Mouse (Mus musculus) heart, embryonic 12.5 days (tissue): ENCODE results near the gene Mtmr12. TPM values are rescaled to one million over a fixed set of nuclear protein-coding genes. Genes with fewer than 3 reads are reported as not detected.

Experiments
- ATAC-seq: fragments of 200-750 bp; cut with Nextera tagmentation; 2 replicates; pipeline ENCODE4 v1.8.0; 2017; ENCODE audit warnings: moderate TSS enrichment, moderate library complexity; ENCODE audit not compliant: insufficient number of reproducible peaks, low FRiP score
- H3K27ac ChIP-seq: fragments of 300-500 bp; sonication (generic); 2 replicates; pipeline ENCODE4 v1.5.1; 2016; ENCODE audit warnings: mild to moderate bottlenecking, moderate library complexity; ENCODE audit not compliant: poor library complexity, severe bottlenecking
- H3K27me3 ChIP-seq: fragments of 300-500 bp; sonication (generic); replicated peaks from 2 replicates; pipeline ENCODE4 v1.6.1; 2016; ENCODE audit warnings: mild to moderate bottlenecking, moderate library complexity
- H3K36me3 ChIP-seq: fragments of 300-500 bp; sonication (generic); 2 replicates; pipeline ENCODE4 v1.6.1; 2016; ENCODE audit warnings: mild to moderate bottlenecking, moderate library complexity
- H3K4me1 ChIP-seq: fragments of 300-500 bp; sonication (generic); replicated peaks from 2 replicates; pipeline ENCODE4 v1.6.1; 2016; ENCODE audit warnings: mild to moderate bottlenecking
- H3K4me2 ChIP-seq: fragments of 300-500 bp; sonication (generic); 2 replicates; pipeline ENCODE4 v1.6.1; 2016; ENCODE audit warnings: mild to moderate bottlenecking, moderate library complexity
- H3K4me3 ChIP-seq: fragments of 300-500 bp; sonication (generic); 2 replicates; pipeline ENCODE4 v1.5.1; 2016; ENCODE audit warnings: mild to moderate bottlenecking
- H3K9ac ChIP-seq: fragments of 300-500 bp; sonication (generic); 2 replicates; pipeline ENCODE4 v1.6.1; 2016; ENCODE audit warnings: mild to moderate bottlenecking, moderate library complexity
- H3K9me3 ChIP-seq: fragments of 300-500 bp; sonication (generic); replicated peaks from 2 replicates; pipeline ENCODE4 v1.6.1; 2016; ENCODE audit warnings: mild to moderate bottlenecking, moderate library complexity
- WGBS: fragments of 180-500 bp; shearing (Covaris S2); methylation state at CpG from one replicate; pipeline ENCODE4 v1.1.7; 2016; 5-methylcytosine and 5-hydroxymethylcytosine counted together
- polyA plus RNA-seq: library from polyadenylated mRNA; unstranded; fragments of >200 nt; fragmentation: Nextera tagmentation; extraction: Ambion mirVana; gene quantifications from 2 replicates; pipeline ENCODE4 v1.2.1, GENCODE M21; 2016

Gene Mtmr12
- polyA plus RNA-seq, 1 experiment from 2014 or later, result 16.5 TPM

DNA sequence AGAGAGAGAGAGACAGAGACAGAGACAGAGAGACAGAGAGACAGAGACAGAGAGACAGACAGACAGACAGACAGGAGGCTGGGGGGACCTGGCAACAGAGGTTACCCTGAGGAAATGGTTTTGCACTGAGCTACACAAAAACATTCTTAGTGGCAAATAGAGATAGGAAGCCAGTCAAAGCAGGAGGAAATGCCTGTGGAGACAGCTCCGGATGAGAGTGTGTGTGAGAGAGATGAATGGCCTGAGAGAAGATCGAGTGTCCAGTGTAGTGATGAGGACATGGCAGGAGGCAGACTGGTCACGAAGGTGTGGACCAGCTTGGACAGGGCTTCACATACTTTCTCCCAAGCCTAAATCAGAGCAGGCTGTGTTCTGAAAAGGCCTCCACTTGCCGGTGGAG is 20.2 kb downstream of the Mtmr12 start:
- no peaks in the 10 kb centered on the region for H3K36me3 ChIP-seq

DNA sequence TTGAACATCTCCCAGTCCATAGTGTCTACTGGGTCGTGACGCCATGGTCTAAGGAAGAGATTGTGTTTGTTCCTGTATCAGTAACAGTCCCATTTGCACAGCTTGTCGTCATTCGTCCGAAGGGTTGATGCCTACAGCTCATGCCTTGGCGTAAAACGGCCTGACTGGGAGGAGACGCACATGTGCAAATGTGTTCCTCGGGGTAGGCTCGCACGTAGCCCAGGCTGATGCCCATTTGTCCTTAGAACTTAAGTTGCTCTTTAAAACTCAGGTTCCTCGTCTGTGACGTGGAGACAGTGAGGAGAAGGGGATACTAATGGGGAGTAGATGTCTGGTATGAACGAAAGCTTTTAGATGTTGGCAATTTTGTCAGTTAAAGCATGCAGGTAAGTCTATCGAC is 22.1 kb downstream of the Mtmr12 start:
- H3K9ac ChIP-seq, result no peak overlapping the region
- no peaks in the 10 kb centered on the region for H3K9me3 ChIP-seq
- H3K4me1 ChIP-seq, result peaks cover 74% of the 10 kb centered on the region
- 89% methylated on average over 15 of the region's 15 CpGs for WGBS
- no peak overlapping the region for H3K4me3 ChIP-seq
- no peak for ATAC-seq
- H3K27me3 ChIP-seq, result no peaks in the 10 kb centered on the region
- no peak overlapping the region for H3K27ac ChIP-seq
- no peaks in the 10 kb centered on the region for H3K36me3 ChIP-seq
- no peak overlapping the region for H3K4me2 ChIP-seq

More for the DNA sequence above, 20.2 kb downstream of the Mtmr12 start:
- no peak overlapping the region for H3K9ac ChIP-seq
- H3K27me3 ChIP-seq, result no peaks in the 10 kb centered on the region
- WGBS, result 46% methylated on average over 4 of the region's 4 CpGs
- no peak overlapping the region for H3K4me3 ChIP-seq
- peaks cover 75% of the 10 kb centered on the region for H3K4me1 ChIP-seq
- H3K9me3 ChIP-seq, result no peaks in the 10 kb centered on the region
- ATAC-seq, result peak; percentile 27; the same call in 1 of the 2 replicates
- no peak overlapping the region for H3K4me2 ChIP-seq
- 0 out of 2 replicates have a peak overlapping the region, but pooled peaks have one; percentile 33 for H3K27ac ChIP-seq

DNA sequence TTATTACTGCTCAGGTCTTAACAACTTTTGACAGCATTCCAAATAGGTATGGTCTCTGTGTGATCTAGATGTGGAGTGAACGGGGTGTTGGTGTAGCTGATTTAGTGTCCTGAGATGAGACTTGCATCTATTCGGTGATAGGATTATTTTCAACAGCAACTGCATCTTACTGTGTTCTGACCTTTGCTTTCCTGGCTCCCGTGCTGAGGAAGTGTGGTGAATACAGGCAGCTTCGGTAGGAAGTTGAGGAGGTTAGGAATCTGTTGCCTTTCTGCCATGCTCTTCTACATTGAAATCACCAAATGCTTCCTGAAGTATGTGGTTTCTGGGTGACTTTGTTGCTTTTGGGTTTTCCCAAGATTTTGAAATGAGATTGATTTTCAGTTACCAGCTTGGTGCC is 22.5 kb downstream of the Mtmr12 start:
- H3K4me1 ChIP-seq, result peaks cover 74% of the 10 kb centered on the region
- H3K9me3 ChIP-seq, result no peaks in the 10 kb centered on the region
- ATAC-seq, result no peak
- WGBS, result 62% methylated on average over 4 of the region's 4 CpGs
- H3K9ac ChIP-seq, result no peak overlapping the region
- no peaks in the 10 kb centered on the region for H3K27me3 ChIP-seq
- H3K4me2 ChIP-seq, result no peak overlapping the region
- H3K4me3 ChIP-seq, result no peak overlapping the region
- peaks cover 3% of the 10 kb centered on the region for H3K36me3 ChIP-seq
- H3K27ac ChIP-seq, result peak overlapping the region; percentile 57; the same call in 1 of the 2 replicates

DNA sequence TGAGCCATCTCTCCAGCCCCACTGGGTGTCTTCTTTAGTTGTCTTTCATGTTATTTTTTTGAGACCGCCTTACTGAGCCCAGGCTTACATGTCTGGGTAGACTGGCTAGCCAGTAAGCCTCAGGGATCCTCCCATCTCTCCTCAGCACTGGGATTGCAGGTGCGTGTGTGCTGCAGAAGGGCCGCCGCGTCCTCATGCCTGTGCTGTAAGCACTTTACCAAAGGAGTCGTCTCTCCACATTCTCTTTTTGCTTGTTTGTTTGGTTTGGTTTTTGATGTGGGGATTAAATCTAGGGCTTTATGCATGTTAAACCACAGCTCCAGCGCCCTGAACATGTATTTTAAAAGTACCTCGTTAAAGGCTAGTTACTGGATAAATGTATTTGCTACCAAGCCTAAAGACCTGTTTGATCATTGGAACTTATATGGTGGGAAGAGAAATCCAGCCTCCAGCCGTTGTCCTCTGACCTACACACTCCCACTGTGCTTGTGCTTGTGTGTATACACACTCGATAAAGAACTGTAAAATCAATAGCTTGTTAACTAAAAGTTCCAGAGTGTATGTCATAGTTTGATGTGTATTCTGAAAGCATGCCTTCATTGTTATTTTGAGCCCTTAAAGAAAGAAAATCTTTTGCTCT is 24.9 kb downstream of the Mtmr12 start:
- Histone ChIP-seq H3K4me2 (no peak overlapping the region), H3K27me3 (no peaks in the 10 kb centered on the region), H3K4me3 (no peak overlapping the region), H3K27ac (peak overlapping the region; percentile 76), H3K9ac (no peak overlapping the region), H3K36me3 (peaks cover 25% of the 10 kb centered on the region), H3K4me1 (peaks cover 68% of the 10 kb centered on the region), H3K9me3 (no peaks in the 10 kb centered on the region)
- ATAC-seq, result no peak
- WGBS, result 75% methylated on average over 10 of the region's 10 CpGs

DNA sequence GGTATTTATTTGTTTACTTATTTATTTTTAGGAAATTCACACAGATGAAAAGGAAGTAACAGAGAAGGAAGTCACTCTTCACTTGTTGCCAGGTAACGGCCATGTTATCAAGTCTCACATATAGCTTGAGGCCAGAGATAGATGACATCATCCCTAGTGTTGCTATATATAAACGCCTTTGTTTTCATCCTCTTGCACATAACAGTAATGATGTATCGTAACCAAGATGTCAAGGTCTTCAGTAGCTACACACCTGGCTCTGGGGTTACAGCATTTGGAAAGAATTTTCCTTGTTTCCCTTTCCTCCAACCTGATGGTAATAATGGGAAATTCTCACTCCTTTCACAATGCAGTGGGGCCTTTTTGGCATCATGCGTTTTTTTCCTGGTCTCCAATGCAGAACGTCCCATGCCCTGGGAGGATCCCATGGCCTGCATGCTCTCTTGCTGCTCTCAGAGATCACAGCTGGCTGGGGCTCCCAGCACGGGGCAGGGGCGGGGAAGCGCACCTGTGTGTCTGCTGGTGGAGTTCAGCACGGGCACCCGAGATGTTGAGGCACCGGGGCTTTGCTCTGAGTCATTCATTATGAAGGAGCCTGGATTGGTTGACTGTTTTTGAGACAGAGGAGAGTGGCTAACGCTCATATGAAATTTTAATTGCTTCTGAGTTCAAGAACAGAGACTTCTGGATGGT is 25.6 kb downstream of the Mtmr12 start:
- WGBS, result 44% methylated on average over 12 of the region's 12 CpGs
- Histone ChIP-seq H3K9me3 (no peaks in the 10 kb centered on the region), H3K36me3 (peaks cover 28% of the 10 kb centered on the region), H3K27me3 (no peaks in the 10 kb centered on the region), H3K27ac (peak overlapping the region; percentile 76), H3K4me1 (peaks cover 62% of the 10 kb centered on the region), H3K9ac (no peak overlapping the region), H3K4me2 (no peak overlapping the region), H3K4me3 (no peak overlapping the region)
- peak; percentile 67; the same call in 1 of the 2 replicates for ATAC-seq

DNA sequence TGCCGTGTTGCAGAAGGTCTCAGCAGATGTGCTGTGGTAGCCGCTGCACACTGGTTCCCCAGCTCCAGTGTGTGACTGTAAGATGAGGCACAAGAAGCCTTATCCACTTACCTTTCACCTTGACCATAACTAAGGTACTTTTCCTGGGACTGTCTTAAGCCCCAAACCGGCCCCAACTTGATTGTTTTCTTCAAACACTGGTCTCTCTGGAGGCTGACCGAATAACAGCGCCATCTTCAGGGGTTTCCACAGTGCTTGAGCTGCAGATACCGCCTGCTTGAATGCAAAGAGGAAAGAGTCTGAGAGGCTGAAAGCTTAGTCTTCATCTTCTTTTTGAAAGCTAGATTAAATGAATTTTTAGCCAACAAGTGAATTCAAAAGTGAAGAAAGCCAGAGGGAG is 26.6 kb downstream of the Mtmr12 start:
- H3K4me3 ChIP-seq, result no peak overlapping the region
- ATAC-seq, result no peak
- H3K4me1 ChIP-seq, result peaks cover 58% of the 10 kb centered on the region
- 83% methylated on average over 6 of the region's 6 CpGs for WGBS
- H3K27me3 ChIP-seq, result no peaks in the 10 kb centered on the region
- H3K9ac ChIP-seq, result no peak overlapping the region
- H3K36me3 ChIP-seq, result peaks cover 39% of the 10 kb centered on the region
- H3K9me3 ChIP-seq, result no peaks in the 10 kb centered on the region
- H3K27ac ChIP-seq, result no peak overlapping the region
- no peak overlapping the region for H3K4me2 ChIP-seq

DNA sequence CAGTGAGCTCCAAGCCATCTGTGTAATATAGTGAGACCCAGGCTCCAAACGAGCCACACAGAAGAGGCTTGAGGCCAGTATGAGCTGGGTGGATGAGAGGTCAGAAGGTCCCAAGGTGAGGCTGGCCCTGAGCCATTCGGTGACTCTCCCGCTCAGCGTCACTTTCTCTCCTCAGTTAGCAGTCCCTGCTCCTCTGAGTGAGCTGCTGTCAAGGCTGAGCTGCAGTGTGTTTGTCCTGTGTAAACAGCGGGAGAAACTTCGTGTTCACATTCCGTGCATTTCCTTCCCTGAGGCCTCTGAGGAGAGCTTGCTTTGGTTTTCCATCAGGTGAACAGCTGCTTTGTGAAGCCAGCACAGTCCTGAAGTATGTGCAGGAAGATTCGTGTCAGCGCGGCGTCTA is 27.6 kb downstream of the Mtmr12 start:
- Histone ChIP-seq H3K36me3 (peaks cover 47% of the 10 kb centered on the region), H3K4me3 (no peak overlapping the region), H3K9ac (no peak overlapping the region), H3K27ac (peak overlapping the region; percentile 64), H3K4me1 (peaks cover 52% of the 10 kb centered on the region), H3K27me3 (no peaks in the 10 kb centered on the region), H3K4me2 (no peak overlapping the region), H3K9me3 (no peaks in the 10 kb centered on the region)
- ATAC-seq, result no peak
- 61% methylated on average over 11 of the region's 11 CpGs for WGBS

DNA sequence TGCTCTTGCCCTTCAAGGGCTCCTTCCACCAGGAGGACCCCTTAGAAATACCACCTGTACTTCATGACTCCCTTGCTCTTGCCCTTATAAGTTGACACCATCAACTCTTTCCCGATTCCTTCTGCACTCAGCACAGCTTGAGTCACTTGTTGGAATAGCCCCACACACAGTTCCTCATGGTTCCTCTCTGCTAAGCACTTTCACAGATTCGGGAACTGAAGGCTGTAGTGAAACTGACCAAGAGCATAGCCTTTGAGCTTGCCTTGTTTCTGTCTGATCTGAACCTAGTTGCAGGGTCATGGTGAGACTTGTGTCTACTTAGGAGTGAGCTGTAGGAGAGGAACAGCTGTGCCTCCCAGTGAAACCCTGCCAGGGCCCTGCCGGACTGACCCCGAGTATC is 28.2 kb downstream of the Mtmr12 start:
- peaks cover 53% of the 10 kb centered on the region for H3K36me3 ChIP-seq
- H3K9me3 ChIP-seq, result no peaks in the 10 kb centered on the region
- H3K27ac ChIP-seq, result no peak overlapping the region; the same call in 1 of the 2 replicates
- no peak overlapping the region for H3K4me3 ChIP-seq
- peaks cover 51% of the 10 kb centered on the region for H3K4me1 ChIP-seq
- H3K27me3 ChIP-seq, result no peaks in the 10 kb centered on the region
- WGBS, result 94% methylated on average over 4 of the region's 4 CpGs
- no peak overlapping the region for H3K9ac ChIP-seq
- H3K4me2 ChIP-seq, result no peak overlapping the region
- ATAC-seq, result no peak

DNA sequence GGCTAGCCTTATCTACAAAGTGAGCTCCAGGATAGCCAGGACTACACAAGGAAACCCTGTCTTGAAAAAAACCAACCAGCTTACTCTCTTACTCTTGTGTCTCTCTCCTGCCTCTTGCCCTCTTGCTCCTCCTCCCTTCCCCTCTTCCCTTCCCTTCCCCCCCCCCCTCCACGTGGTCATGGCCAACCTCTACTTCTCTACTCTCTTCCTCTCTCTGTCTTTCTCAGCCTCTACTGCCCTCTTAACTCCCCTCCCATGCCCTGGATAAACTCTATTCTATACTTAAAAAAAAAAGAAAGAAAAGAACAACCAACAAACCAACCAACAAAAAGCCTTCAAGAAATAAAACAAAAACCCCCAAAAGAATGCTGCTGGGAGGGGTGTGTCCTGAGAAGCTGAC is 30.7 kb downstream of the Mtmr12 start:
- Histone ChIP-seq H3K27ac (no peak overlapping the region), H3K4me2 (no peak overlapping the region), H3K4me1 (peaks cover 31% of the 10 kb centered on the region), H3K4me3 (no peak overlapping the region), H3K9me3 (no peaks in the 10 kb centered on the region), H3K9ac (no peak overlapping the region), H3K36me3 (peaks cover 73% of the 10 kb centered on the region), H3K27me3 (no peaks in the 10 kb centered on the region)
- no peak for ATAC-seq
- 17% methylated on average over 1 of the region's 1 CpGs for WGBS

DNA sequence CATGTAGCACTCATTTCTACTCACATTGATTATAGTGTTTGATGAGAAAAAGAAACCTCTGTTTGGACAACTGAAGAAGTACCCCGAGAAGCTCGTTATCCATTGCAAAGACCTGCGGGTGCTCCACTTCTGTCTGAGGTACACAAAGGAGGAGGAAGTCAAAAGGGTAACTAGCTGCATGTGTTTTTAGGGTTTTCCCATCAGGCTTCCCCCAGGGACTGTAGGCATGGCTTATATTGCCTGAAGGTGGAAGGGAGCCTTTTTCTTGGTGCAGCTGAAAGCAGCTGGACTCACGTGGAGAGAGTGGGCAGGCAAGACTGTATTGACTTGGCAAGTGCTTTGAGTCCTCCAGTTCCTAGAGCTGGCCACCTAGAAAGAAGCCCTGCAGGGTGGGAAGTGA is 31.2 kb downstream of the Mtmr12 start:
- Histone ChIP-seq H3K4me1 (peaks cover 27% of the 10 kb centered on the region), H3K9ac (no peak overlapping the region), H3K4me2 (no peak overlapping the region), H3K36me3 (peaks cover 73% of the 10 kb centered on the region), H3K27ac (0 out of 2 replicates have a peak overlapping the region, but pooled peaks have one; percentile 18), H3K27me3 (no peaks in the 10 kb centered on the region), H3K9me3 (no peaks in the 10 kb centered on the region), H3K4me3 (no peak overlapping the region)
- 90% methylated on average over 4 of the region's 4 CpGs for WGBS
- ATAC-seq, result no peak

DNA sequence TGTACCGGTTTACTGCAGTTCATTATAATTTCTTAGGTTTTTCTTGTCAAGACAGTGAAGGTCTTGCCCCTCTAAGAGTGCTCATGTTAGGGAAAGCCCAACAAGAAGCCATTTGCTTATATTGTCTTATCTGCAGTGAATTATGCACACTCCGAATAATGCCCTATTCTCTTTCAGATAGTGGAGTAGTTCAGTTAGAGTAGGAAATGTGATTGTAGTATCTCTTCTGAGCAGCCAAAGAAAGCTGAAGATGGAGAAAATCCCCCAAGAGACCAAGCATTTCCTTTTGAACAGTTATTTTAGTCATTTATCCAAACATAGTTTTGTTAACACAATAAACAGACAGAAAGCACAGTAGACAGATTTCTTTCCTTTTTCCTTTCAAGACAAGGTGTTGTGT is 32.1 kb downstream of the Mtmr12 start:
- no peak overlapping the region for H3K4me3 ChIP-seq
- no peak overlapping the region for H3K9ac ChIP-seq
- peaks cover 20% of the 10 kb centered on the region for H3K4me1 ChIP-seq
- peaks cover 76% of the 10 kb centered on the region for H3K36me3 ChIP-seq
- ATAC-seq, result no peak
- H3K4me2 ChIP-seq, result no peak overlapping the region
- peak overlapping the region; percentile 56; the same call in 1 of the 2 replicates for H3K27ac ChIP-seq
- no peaks in the 10 kb centered on the region for H3K27me3 ChIP-seq
- no peaks in the 10 kb centered on the region for H3K9me3 ChIP-seq
- WGBS, result 48% methylated on average over 2 of the region's 2 CpGs
